Mouse (Mus musculus) forebrain, postnatal 0 days (tissue): ENCODE results near the gene Mns1. TPM values are rescaled to one million over a fixed set of nuclear protein-coding genes. Genes with fewer than 3 reads are reported as not detected.

Experiments
- ATAC-seq: fragments of 200-750 bp; cut with Nextera tagmentation; 2 replicates; pipeline ENCODE4 v1.8.0; 2017; ENCODE audit warnings: mild to moderate bottlenecking, moderate library complexity
- DNase-seq: peaks from one replicate; pipeline ENCODE4 v3.0.0-alpha.2; 2015
- H3K27ac ChIP-seq: fragments of 300-500 bp; sonication (generic); 2 replicates; pipeline ENCODE4 v1.5.1; 2014; ENCODE audit warnings: low read depth, mild to moderate bottlenecking, antibody characterized with exemption, low read length, moderate library complexity, mixed read lengths
- H3K27me3 ChIP-seq: fragments of 300-500 bp; sonication (generic); 2 replicates; pipeline ENCODE4 v1.6.1; 2014; ENCODE audit warnings: mild to moderate bottlenecking, low read length, mixed read lengths; ENCODE audit not compliant: insufficient read depth
- H3K36me3 ChIP-seq: fragments of 300-500 bp; sonication (generic); 2 replicates; pipeline ENCODE4 v1.6.1; 2014; ENCODE audit warnings: mild to moderate bottlenecking, moderate library complexity; ENCODE audit not compliant: insufficient read depth
- H3K4me1 ChIP-seq: fragments of 300-500 bp; sonication (generic); 2 replicates; pipeline ENCODE4 v1.6.1; 2014; ENCODE audit warnings: antibody characterized with exemption; ENCODE audit not compliant: insufficient read depth
- H3K4me2 ChIP-seq: fragments of 300-500 bp; sonication (generic); 2 replicates; pipeline ENCODE4 v1.6.1; 2014; ENCODE audit warnings: low read depth, mild to moderate bottlenecking, moderate library complexity
- H3K4me3 ChIP-seq: fragments of 300-500 bp; sonication (generic); 2 replicates; pipeline ENCODE4 v1.5.1; 2014; ENCODE audit warnings: low read depth, low read length, mixed read lengths
- H3K9ac ChIP-seq: fragments of 300-500 bp; sonication (generic); 2 replicates; pipeline ENCODE4 v1.6.1; 2014; ENCODE audit warnings: mild to moderate bottlenecking
- H3K9me3 ChIP-seq: fragments of 300-500 bp; sonication (generic); 2 replicates; pipeline ENCODE4 v1.6.1; 2016; ENCODE audit warnings: low read length
- CTCF ChIP-seq: sonication (generic); IDR thresholded peaks from 2 replicates; pipeline ENCODE4 v1.5.1; 2016; ENCODE audit warnings: antibody characterized with exemption, control low read depth, low read depth
- WGBS: fragments of 180-500 bp; shearing (Covaris S2); extraction: QIAGEN DNeasy Blood & Tissue Kit; methylation state at CpG from one replicate; pipeline ENCODE4 v1.1.7; 2014; 5-methylcytosine and 5-hydroxymethylcytosine counted together
- polyA plus RNA-seq: library from polyadenylated mRNA; unstranded; fragments of >200 nt; fragmentation: Nextera tagmentation; extraction: Ambion mirVana; gene quantifications from 2 replicates; pipeline ENCODE4 v1.2.1, GENCODE M21; 2015
- total RNA-seq: library from RNA; depleted of rRNA; stranded (reverse); fragments of >200 nt; gene quantifications from 2 replicates; pipeline ENCODE4 v1.2.3, GENCODE M21; 2014

The Mns1 gene
- total and polyA plus RNA-seq, 2 experiments from 2014 or later, result 2.8 to 5.6 TPM

DNA sequence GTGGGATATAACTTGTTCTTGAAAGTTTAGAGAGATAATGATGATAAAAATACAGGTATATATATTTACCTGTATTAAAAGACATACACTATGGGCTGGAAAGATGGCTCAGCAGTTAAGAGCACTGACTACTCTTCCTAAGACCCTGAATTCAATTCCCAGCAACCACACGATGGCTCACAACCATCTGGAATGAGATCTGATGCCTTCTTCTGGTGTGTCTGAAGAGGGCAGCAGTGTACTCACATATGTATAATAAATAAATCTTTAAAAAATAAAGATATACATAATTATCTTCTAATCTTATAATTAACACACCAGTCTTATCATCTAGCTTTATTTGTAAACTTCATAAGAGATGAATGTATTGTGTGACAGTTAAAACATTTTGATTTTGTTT, 18.6 kb downstream of the Mns1 start:
- WGBS, result 20% methylated on average over 1 of the region's 1 CpGs
- no peaks in the 10 kb centered on the region for H3K27me3 ChIP-seq
- H3K4me1 ChIP-seq, result no peaks in the 10 kb centered on the region
- peak; percentile 53 for TF ChIP-seq CTCF
- no peak overlapping the region for H3K9ac ChIP-seq
- H3K27ac ChIP-seq, result no peak overlapping the region
- ATAC-seq (no peak), DNase-seq (no peak)
- no peak overlapping the region for H3K4me3 ChIP-seq
- H3K9me3 ChIP-seq, result no peaks in the 10 kb centered on the region
- no peaks in the 10 kb centered on the region for H3K36me3 ChIP-seq
- H3K4me2 ChIP-seq, result no peak overlapping the region

GRCm38 (mm10) chr9:72458233-72458632, 20.4 kb downstream of the Mns1 start:
- ATAC-seq (peak; percentile 96), DNase-seq (peak; percentile 83)
- TF ChIP-seq CTCF, result peak; percentile 86
- Histone ChIP-seq H3K4me3 (no peak overlapping the region), H3K27me3 (no peaks in the 10 kb centered on the region), H3K9ac (no peak overlapping the region), H3K9me3 (no peaks in the 10 kb centered on the region), H3K27ac (no peak overlapping the region), H3K36me3 (no peaks in the 10 kb centered on the region), H3K4me1 (no peaks in the 10 kb centered on the region), H3K4me2 (no peak overlapping the region)
- 20% methylated on average over 5 of the region's 5 CpGs for WGBS

- Histone ChIP-seq H3K4me3 (no peak overlapping the region), H3K27me3 (no peaks in the 10 kb centered on the region), H3K4me2 (no peak overlapping the region), H3K36me3 (no peaks in the 10 kb centered on the region), H3K9ac (no peak overlapping the region), H3K4me1 (no peaks in the 10 kb centered on the region), H3K9me3 (no peaks in the 10 kb centered on the region), H3K27ac (no peak overlapping the region)
- DNase-seq (no peak), ATAC-seq (no peak)
- TF ChIP-seq CTCF, result no peak
- 76% methylated on average over 3 of the region's 3 CpGs for WGBS
Measured at GRCm38 (mm10) chr9:72459703-72460102, 21.9 kb downstream of the Mns1 start.

- H3K4me1 ChIP-seq, result no peaks in the 10 kb centered on the region
- H3K27ac ChIP-seq, result no peak overlapping the region
- no peaks in the 10 kb centered on the region for H3K36me3 ChIP-seq
- H3K4me3 ChIP-seq, result no peak overlapping the region
- H3K4me2 ChIP-seq, result no peak overlapping the region
- no peak for TF ChIP-seq CTCF
- ATAC-seq, result no peak
- DNase-seq, result no peak
- H3K9ac ChIP-seq, result no peak overlapping the region
- no peaks in the 10 kb centered on the region for H3K9me3 ChIP-seq
- 87% methylated on average over 3 of the region's 3 CpGs for WGBS
- H3K27me3 ChIP-seq, result no peaks in the 10 kb centered on the region
Measured at GRCm38 (mm10) chr9:72460767-72461166, 23.0 kb downstream of the Mns1 start.

DNA sequence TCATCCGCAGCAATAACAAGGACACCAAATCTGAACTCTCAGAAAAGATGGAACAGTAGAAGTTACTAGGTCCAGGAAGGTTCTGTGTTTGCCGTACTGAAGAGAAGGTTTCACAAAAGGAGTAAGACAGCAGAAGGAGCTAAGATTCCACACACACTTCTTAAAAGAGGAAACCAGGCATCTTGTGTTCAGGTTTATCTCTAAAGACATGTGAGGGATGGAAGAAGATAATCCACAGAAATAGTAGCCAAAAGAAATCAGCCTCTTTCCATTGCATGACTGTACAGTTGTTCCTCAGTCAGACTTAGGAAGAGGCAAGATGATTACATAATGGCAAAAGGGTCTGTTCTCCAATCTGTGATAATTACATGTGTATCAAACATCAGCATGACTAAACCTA, 24.6 kb downstream of the Mns1 start:
- ATAC-seq (no peak), DNase-seq (no peak)
- no peak overlapping the region for H3K4me3 ChIP-seq
- no peak overlapping the region for H3K27ac ChIP-seq
- no peaks in the 10 kb centered on the region for H3K36me3 ChIP-seq
- no peaks in the 10 kb centered on the region for H3K4me1 ChIP-seq
- no peaks in the 10 kb centered on the region for H3K9me3 ChIP-seq
- TF ChIP-seq CTCF, result no peak
- no peak overlapping the region for H3K4me2 ChIP-seq
- H3K27me3 ChIP-seq, result no peaks in the 10 kb centered on the region
- no peak overlapping the region for H3K9ac ChIP-seq
- 95% methylated on average over 2 of the region's 2 CpGs for WGBS

DNA sequence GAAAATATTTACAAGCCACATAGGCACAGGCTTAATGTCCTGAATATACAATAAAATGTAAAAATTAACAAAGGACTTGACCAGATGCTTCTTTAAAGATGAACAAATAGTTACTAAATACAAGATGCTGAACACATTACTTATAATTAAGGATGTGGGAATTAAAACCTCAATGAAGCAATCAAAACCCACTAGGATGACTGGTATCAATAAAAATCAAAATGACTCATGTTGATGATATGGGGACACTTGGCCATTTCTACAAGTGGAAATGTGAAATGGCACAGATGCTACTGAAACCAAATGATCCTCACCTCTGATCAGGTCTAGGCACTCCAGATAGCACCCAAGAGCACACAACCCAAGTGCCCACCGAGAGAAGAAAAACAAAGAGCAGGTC, 27.0 kb downstream of the Mns1 start:
- WGBS, result 91% methylated on average over 1 of the region's 1 CpGs
- no peaks in the 10 kb centered on the region for H3K4me1 ChIP-seq
- DNase-seq (no peak), ATAC-seq (no peak)
- no peaks in the 10 kb centered on the region for H3K9me3 ChIP-seq
- H3K36me3 ChIP-seq, result no peaks in the 10 kb centered on the region
- no peak overlapping the region for H3K4me3 ChIP-seq
- no peak overlapping the region for H3K27ac ChIP-seq
- no peaks in the 10 kb centered on the region for H3K27me3 ChIP-seq
- no peak overlapping the region for H3K4me2 ChIP-seq
- TF ChIP-seq CTCF, result no peak
- no peak overlapping the region for H3K9ac ChIP-seq

GRCm38 (mm10) chr9:72465754-72466181, 28.0 kb downstream of the Mns1 start:
- ATAC-seq (no peak), DNase-seq (no peak)
- Histone ChIP-seq H3K4me2 (no peak overlapping the region), H3K4me1 (no peaks in the 10 kb centered on the region), H3K4me3 (no peak overlapping the region), H3K9ac (no peak overlapping the region), H3K36me3 (no peaks in the 10 kb centered on the region), H3K9me3 (no peaks in the 10 kb centered on the region), H3K27me3 (no peaks in the 10 kb centered on the region), H3K27ac (no peak overlapping the region)
- no peak for TF ChIP-seq CTCF
- 97% methylated on average over 4 of the region's 4 CpGs for WGBS
